Mouse (Mus musculus): ENCODE measurements around the gene Dcpp1. TPM values are rescaled to one million over a fixed set of nuclear protein-coding genes. Genes with fewer than 3 reads are reported as not detected.
A peak's percentile ranks its signal among the peaks of the same experiment; 100 is the strongest.
"Not testable (repeated sequence)": the region's sequence is repeated elsewhere in the genome, so short reads cannot be mapped to it uniquely, and the experiment has no call there.

The Dcpp1 gene
- polyA plus RNA-seq (2016; fragmentation: Nextera tagmentation; extraction: Ambion mirVana), result not detected in 2 replicates

GRCm38 (mm10) chr17:23880576-23880975 is at the start of gene Dcpp1, which contains the start of gene Dcpp2:
Gene Dcpp1 (plus strand): TSS chr17:23880876.
Gene Dcpp2 (plus strand): TSS chr17:23880880.
- 78% methylated on average over 4 of the region's 4 CpGs for WGBS
- H3K27me3 ChIP-seq (ENCODE audit: insufficient read depth, poor library complexity, severe bottlenecking); H3K36me3 ChIP-seq; DNase-seq (ENCODE audit: low spot score); H3K4me1 ChIP-seq (replicated peaks); H3K4me3 ChIP-seq; H3K9me3 ChIP-seq; H3K27ac ChIP-seq: not testable (repeated sequence)

DNA sequence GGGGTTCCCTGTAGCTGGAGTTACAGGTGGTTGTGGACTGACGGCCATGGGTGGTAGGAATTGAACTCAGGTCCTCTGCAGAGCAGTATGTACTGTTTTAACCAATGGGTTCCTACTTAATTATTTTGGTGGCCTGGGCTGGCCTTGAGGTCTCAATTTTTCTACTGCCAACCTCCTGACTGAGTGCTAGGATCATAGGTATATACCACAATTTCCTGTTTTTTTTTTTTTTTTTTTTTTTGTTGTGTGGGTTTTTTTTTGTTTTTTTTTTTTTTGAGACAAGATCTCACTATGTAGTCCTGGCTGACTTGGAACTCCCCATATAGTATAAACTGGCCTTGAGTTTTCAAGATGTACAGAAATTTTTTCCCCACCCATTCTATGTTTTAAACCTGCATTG is 49.5 kb upstream of the Dcpp1 start:
- peaks cover 50% of the 10 kb centered on the region for H3K27me3 ChIP-seq (ENCODE audit: insufficient read depth, poor library complexity, severe bottlenecking)
- 98% methylated on average over 1 of the region's 1 CpGs for WGBS

DNA sequence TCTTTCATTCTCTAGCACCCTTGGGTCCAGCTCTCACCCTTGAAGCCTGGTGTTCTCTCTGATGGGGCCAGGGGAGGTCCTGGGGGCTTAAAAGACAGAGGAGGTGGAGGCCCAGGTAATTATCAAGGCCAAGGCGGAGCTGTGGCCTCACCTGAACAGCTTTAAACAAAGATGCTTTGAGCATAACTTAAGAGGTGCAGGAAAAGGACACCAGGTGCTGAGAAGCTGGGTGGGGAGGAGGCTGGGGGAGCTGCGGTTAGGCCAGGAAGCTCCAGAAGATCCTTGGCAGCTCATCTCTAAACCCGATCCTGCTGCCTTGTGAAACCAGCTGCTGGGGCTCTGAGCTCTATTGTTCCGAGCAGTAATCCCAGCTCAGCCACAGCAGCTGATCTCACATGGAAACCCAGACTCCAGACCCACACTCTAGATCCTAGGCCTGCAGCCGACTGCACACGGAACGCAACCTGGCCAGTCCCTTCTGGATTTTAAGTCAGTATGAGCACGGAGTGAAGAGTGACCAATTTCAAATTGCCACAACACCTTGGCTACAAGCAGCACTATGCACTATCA is 44.6 kb upstream of the Dcpp1 start, which contains the start of gene Prss33:
Prss33 (minus strand) TSS at position 51 of the 570 bp plus-strand sequence.
- no peaks in the 10 kb centered on the region for H3K36me3 ChIP-seq
- peaks cover 41% of the 10 kb centered on the region for H3K27me3 ChIP-seq (ENCODE audit: insufficient read depth, poor library complexity, severe bottlenecking)
- H3K4me3 ChIP-seq, result no peak within 1 kb of the TSS
- H3K4me1 ChIP-seq (replicated peaks), result no peaks in the 10 kb centered on the region
- 75% methylated on average over 8 of the region's 8 CpGs for WGBS
- H3K27ac ChIP-seq, result no peak within 1 kb of the TSS
- no peaks in the 10 kb centered on the region for H3K9me3 ChIP-seq
- no peak for DNase-seq (ENCODE audit: low spot score)

More for the DNA sequence above, 49.5 kb upstream of the Dcpp1 start:
- peaks cover 12% of the 10 kb centered on the region for H3K36me3 ChIP-seq
- H3K27ac ChIP-seq, result no peak overlapping the region
- peaks cover 19% of the 10 kb centered on the region for H3K4me1 ChIP-seq (replicated peaks)
- H3K4me3 ChIP-seq, result no peak overlapping the region
- DNase-seq (ENCODE audit: low spot score), result no peak
- no peaks in the 10 kb centered on the region for H3K9me3 ChIP-seq

GRCm38 (mm10) chr17:23841145-23841544 is 39.5 kb upstream of the Dcpp1 start:
- H3K4me1 ChIP-seq (replicated peaks), result peaks cover 11% of the 10 kb centered on the region; the same call in 1 of the 2 replicates
- H3K4me3 ChIP-seq, result no peak overlapping the region
- H3K36me3 ChIP-seq, result no peaks in the 10 kb centered on the region
- 32% methylated on average over 4 of the region's 4 CpGs for WGBS
- no peak overlapping the region for H3K27ac ChIP-seq
- peak; percentile 56 for DNase-seq (ENCODE audit: low spot score)
- H3K9me3 ChIP-seq, result no peaks in the 10 kb centered on the region
- peaks cover 15% of the 10 kb centered on the region for H3K27me3 ChIP-seq (ENCODE audit: insufficient read depth, poor library complexity, severe bottlenecking)

- DNase-seq (ENCODE audit: low spot score), result no peak
- 38% methylated on average over 23 of the region's 23 CpGs for WGBS
- Histone ChIP-seq H3K36me3 (no peaks in the 10 kb centered on the region), H3K4me1 (replicated peaks) (peaks cover 11% of the 10 kb centered on the region; the same call in 1 of the 2 replicates), H3K9me3 (no peaks in the 10 kb centered on the region), H3K27ac (peak overlapping the region; percentile 23; the same call in 1 of the 2 replicates), H3K4me3 (peak overlapping the region; percentile 45), H3K27me3 (ENCODE audit: insufficient read depth, poor library complexity, severe bottlenecking) (peaks cover 15% of the 10 kb centered on the region)
Observed at GRCm38 (mm10) chr17:23843141-23843811, 37.4 kb upstream of the Dcpp1 start.

DNA sequence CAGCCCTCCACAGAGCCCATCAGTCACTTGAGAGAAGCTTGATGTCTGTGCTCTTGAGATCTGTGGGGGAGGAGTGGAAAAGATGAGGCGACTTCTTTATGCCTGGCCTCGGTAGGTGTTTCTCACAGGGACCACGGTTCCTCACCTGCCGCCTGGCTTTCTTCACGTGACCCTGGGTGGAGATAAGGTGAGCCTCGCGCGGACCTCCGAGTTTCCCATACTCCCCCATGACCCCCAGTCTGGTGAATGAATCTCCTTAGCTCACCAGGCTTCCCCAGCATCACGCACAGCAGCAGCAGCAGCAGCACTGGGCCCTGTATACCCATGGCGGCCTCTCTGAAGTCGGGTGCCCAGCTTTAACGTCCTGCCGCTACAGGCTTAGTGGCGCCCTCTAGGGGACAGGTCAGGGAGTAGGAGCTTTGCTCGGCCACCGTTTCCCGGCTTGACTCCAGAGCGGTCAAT is 36.8 kb upstream of the Dcpp1 start, which contains the start of the genes Prss32 and Prss41:
Prss32 (plus strand) TSS at position 44 of the 462 bp plus-strand sequence.
Prss41 (minus strand) TSS at position 361 of the 462 bp plus-strand sequence.
- H3K4me1 ChIP-seq (replicated peaks), result peaks cover 11% of the 10 kb centered on the region; the same call in 1 of the 2 replicates
- peak within 1 kb of the TSS; percentile 23; the same call in 1 of the 2 replicates for H3K27ac ChIP-seq
- H3K9me3 ChIP-seq, result no peaks in the 10 kb centered on the region
- DNase-seq (ENCODE audit: low spot score), result peak; percentile 65
- H3K27me3 ChIP-seq (ENCODE audit: insufficient read depth, poor library complexity, severe bottlenecking), result peaks cover 15% of the 10 kb centered on the region
- H3K4me3 ChIP-seq, result peak within 1 kb of the TSS; percentile 45
- H3K36me3 ChIP-seq, result no peaks in the 10 kb centered on the region
- 20% methylated on average over 19 of the region's 19 CpGs for WGBS

DNA sequence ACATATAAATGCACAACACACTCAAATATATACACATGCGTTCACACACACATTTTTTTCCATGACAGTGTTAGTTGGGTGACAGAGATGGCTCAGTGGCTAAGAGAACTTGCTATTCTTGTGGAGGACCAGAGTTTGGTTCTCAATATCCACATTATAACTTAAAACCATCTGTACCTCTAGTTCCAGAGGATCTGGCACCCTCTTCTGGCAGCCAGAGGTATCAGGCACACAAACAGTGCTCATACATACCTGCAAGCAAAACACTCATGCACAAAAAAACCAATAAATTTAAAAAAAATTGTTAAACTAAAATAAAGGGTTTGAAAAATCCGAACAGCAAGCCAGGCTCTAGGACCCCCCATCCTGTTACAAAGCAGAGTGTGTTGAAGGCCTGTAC is 30.6 kb upstream of the Dcpp1 start:
- no peaks in the 10 kb centered on the region for H3K36me3 ChIP-seq
- H3K9me3 ChIP-seq, result no peaks in the 10 kb centered on the region
- H3K4me3 ChIP-seq, result no peak overlapping the region
- DNase-seq (ENCODE audit: low spot score), result no peak
- H3K4me1 ChIP-seq (replicated peaks), result no peaks in the 10 kb centered on the region
- WGBS, result 63% methylated on average over 2 of the region's 2 CpGs
- H3K27ac ChIP-seq, result no peak overlapping the region
- no peaks in the 10 kb centered on the region for H3K27me3 ChIP-seq (ENCODE audit: insufficient read depth, poor library complexity, severe bottlenecking)

DNA sequence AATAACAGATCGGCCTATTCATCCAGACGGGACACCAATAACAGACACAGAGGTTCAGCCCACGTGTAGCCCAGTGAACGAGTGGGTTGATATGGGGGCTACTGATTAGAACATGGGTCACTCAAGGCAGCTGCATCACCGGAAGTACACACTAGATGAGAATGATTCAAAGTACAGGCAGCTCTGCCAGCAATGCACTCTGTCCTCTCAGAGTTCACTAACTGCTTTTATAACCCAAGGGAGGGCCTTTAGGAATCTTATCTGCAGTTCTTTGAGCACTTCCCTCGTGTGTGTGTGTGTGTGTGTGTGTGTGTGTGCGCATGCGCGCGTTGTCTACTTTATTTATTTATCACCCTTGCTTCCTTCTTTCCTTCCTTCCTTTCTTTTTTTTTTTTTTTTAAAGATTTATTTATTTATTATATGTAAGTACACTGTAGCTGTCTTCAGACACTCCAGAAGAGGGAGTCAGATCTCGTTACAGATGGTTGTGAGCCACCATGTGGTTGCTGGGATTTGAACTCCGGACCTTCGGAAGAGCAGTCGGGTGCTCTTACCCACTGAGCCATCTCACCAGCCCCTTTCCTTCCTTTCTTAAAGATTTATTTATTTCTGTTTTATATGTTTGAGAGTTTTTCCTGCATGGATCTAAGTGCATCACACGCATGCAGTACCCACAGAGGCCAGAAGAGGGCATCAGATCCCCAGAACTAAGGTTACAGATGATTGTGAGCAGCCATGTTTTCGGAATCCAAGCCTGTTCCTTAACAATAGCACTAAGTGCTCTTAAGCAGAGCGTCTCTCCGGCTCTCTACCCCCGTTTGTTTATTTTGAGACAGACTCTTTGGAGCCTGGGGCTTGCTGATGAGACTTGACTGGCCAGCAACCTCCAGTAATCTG is 29.6 kb upstream of the Dcpp1 start:
- no peak overlapping the region for H3K4me3 ChIP-seq
- no peaks in the 10 kb centered on the region for H3K27me3 ChIP-seq (ENCODE audit: insufficient read depth, poor library complexity, severe bottlenecking)
- DNase-seq (ENCODE audit: low spot score), result peak; percentile 76
- H3K4me1 ChIP-seq (replicated peaks), result no peaks in the 10 kb centered on the region
- 0 out of 2 replicates have a peak overlapping the region, but pooled peaks have one; percentile 69 for H3K27ac ChIP-seq
- H3K9me3 ChIP-seq, result no peaks in the 10 kb centered on the region
- WGBS, result 66% methylated on average over 19 of the region's 19 CpGs
- H3K36me3 ChIP-seq, result no peaks in the 10 kb centered on the region

GRCm38 (mm10) chr17:23853292-23853691 is 27.4 kb upstream of the Dcpp1 start:
- H3K9me3 ChIP-seq, result no peaks in the 10 kb centered on the region
- WGBS, result 38% methylated on average over 5 of the region's 5 CpGs
- no peaks in the 10 kb centered on the region for H3K27me3 ChIP-seq (ENCODE audit: insufficient read depth, poor library complexity, severe bottlenecking)

GRCm38 (mm10) chr17:23854229-23854765 is 26.4 kb upstream of the Dcpp1 start:
- no peaks in the 10 kb centered on the region for H3K27me3 ChIP-seq (ENCODE audit: insufficient read depth, poor library complexity, severe bottlenecking)
- H3K4me3 ChIP-seq, result no peak overlapping the region
- no peak for DNase-seq (ENCODE audit: low spot score)
- WGBS, result 87% methylated on average over 10 of the region's 10 CpGs
- H3K36me3 ChIP-seq, result no peaks in the 10 kb centered on the region
- no peak overlapping the region for H3K27ac ChIP-seq
- H3K9me3 ChIP-seq, result no peaks in the 10 kb centered on the region
- no peaks in the 10 kb centered on the region for H3K4me1 ChIP-seq (replicated peaks)

More at GRCm38 (mm10) chr17:23853292-23853691, 27.4 kb upstream of the Dcpp1 start:
- Histone ChIP-seq H3K27ac (no peak overlapping the region), H3K36me3 (no peaks in the 10 kb centered on the region), H3K4me3 (no peak overlapping the region), H3K4me1 (replicated peaks) (no peaks in the 10 kb centered on the region)
- peak; percentile 57 for DNase-seq (ENCODE audit: low spot score)

- Histone ChIP-seq H3K27me3 (ENCODE audit: insufficient read depth, poor library complexity, severe bottlenecking) (0 out of 2 replicates have a peak, but pooled peaks cover 2% of the 10 kb centered on the region), H3K9me3 (no peaks in the 10 kb centered on the region), H3K36me3 (no peaks in the 10 kb centered on the region), H3K27ac (no peak overlapping the region), H3K4me1 (replicated peaks) (no peaks in the 10 kb centered on the region), H3K4me3 (no peak overlapping the region)
- DNase-seq (ENCODE audit: low spot score), result no peak
- WGBS, result 91% methylated on average over 6 of the region's 6 CpGs
Observed at GRCm38 (mm10) chr17:23857193-23857592, 23.5 kb upstream of the Dcpp1 start.

DNA sequence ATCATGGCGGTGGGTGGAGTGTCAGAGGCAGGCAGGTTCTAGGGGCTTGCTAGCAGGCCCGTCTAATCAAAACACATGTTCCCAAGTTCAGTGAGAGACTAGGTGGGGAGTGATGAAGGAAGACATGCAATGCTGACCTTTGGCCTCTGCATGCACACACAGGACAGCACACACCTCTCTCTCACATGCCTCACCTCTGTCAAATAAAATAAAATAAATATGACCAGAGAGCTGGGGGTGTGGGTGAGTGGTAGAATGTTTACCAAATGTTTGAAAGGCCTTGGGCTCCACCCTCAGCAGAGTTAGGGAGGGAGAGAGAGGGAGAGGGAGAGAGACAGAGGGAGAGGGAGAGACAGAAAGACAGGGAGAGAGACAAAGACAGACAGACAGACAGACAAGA is 22.8 kb upstream of the Dcpp1 start:
- Histone ChIP-seq H3K4me1 (replicated peaks) (no peaks in the 10 kb centered on the region), H3K36me3 (no peaks in the 10 kb centered on the region), H3K27me3 (ENCODE audit: insufficient read depth, poor library complexity, severe bottlenecking) (0 out of 2 replicates have a peak, but pooled peaks cover 2% of the 10 kb centered on the region), H3K9me3 (no peaks in the 10 kb centered on the region), H3K4me3 (no peak overlapping the region), H3K27ac (no peak overlapping the region)
- WGBS, result 83% methylated on average over 2 of the region's 2 CpGs
- DNase-seq (ENCODE audit: low spot score), result no peak
